Mouse (Mus musculus) midbrain, embryonic 14.5 days (tissue): Measurements from ENCODE around the gene Wdr13. TPM values are rescaled to one million over a fixed set of nuclear protein-coding genes. Genes with fewer than 3 reads are reported as not detected.
"Not testable (repeated sequence)": the region's sequence is repeated elsewhere in the genome, so short reads cannot be mapped to it uniquely, and the experiment has no call there.

Experiments used
- ATAC-seq: fragments of 200-750 bp; cut with Nextera tagmentation; 2 replicates; pipeline ENCODE4 v1.8.0; 2017; ENCODE audit warnings: moderate number of reproducible peaks, moderate library complexity; ENCODE audit not compliant: low FRiP score, low TSS enrichment
- DNase-seq: peaks from one replicate; pipeline ENCODE4 v3.0.0-alpha.2; 2015
- H3K27ac ChIP-seq: fragments of 300-500 bp; sonication (generic); replicated peaks from 2 replicates; pipeline ENCODE4 v1.5.1; 2014; ENCODE audit warnings: mild to moderate bottlenecking, low read depth, low read length, moderate library complexity
- H3K27me3 ChIP-seq: fragments of 300-500 bp; sonication (generic); 2 replicates; pipeline ENCODE4 v1.6.1; 2014; ENCODE audit warnings: low read length, control low read depth, mixed read lengths; ENCODE audit not compliant: control insufficient read depth, insufficient read depth
- H3K36me3 ChIP-seq: fragments of 300-500 bp; sonication (generic); 2 replicates; pipeline ENCODE4 v1.6.1; 2014; ENCODE audit warnings: low read length, control low read depth; ENCODE audit not compliant: control insufficient read depth, insufficient read depth
- H3K4me1 ChIP-seq: fragments of 300-500 bp; sonication (generic); 2 replicates; pipeline ENCODE4 v1.6.1; 2014; ENCODE audit warnings: mild to moderate bottlenecking, antibody characterized with exemption, low read length, control low read depth; ENCODE audit not compliant: control insufficient read depth, insufficient read depth
- H3K4me2 ChIP-seq: fragments of 300-500 bp; sonication (generic); 2 replicates; pipeline ENCODE4 v1.6.1; 2014; ENCODE audit warnings: mild to moderate bottlenecking, low read length, moderate library complexity
- H3K4me3 ChIP-seq: fragments of 300-500 bp; sonication (generic); replicated peaks from 2 replicates; pipeline ENCODE4 v1.5.1; 2014; ENCODE audit warnings: low read depth, low read length
- H3K9ac ChIP-seq: fragments of 300-500 bp; sonication (generic); replicated peaks from 2 replicates; pipeline ENCODE4 v1.6.1; 2014; ENCODE audit warnings: mild to moderate bottlenecking, low read length, moderate library complexity
- H3K9me3 ChIP-seq: fragments of 300-500 bp; sonication (generic); 2 replicates; pipeline ENCODE4 v1.6.1; 2016; ENCODE audit warnings: low read length, control low read depth, mixed read lengths; ENCODE audit not compliant: control insufficient read depth
- WGBS: fragments of 180-500 bp; shearing (Covaris S2); extraction: QIAGEN DNeasy Blood & Tissue Kit; methylation state at CpG from one replicate; pipeline ENCODE4 v1.1.7; 2014; 5-methylcytosine and 5-hydroxymethylcytosine counted together
- polyA plus RNA-seq: library from polyadenylated mRNA; unstranded; fragments of >200 nt; fragmentation: Nextera tagmentation; extraction: Ambion mirVana; gene quantifications from 2 replicates; pipeline ENCODE4 v1.2.1, GENCODE M21; 2014

The Wdr13 gene
- polyA plus RNA-seq, 1 experiment from 2014 or later, result 57.9 TPM

GRCm38 (mm10) chrX:8096068-8096786 is 36.5 kb downstream of the Wdr13 start:
- H3K27me3 ChIP-seq, H3K9ac ChIP-seq, H3K36me3 ChIP-seq, H3K27ac ChIP-seq, H3K4me1 ChIP-seq, H3K9me3 ChIP-seq, DNase-seq: not testable (repeated sequence)
- H3K4me2 ChIP-seq, result peak overlapping the region; percentile 50
- ATAC-seq, result peak; percentile 88
- peak overlapping the region; percentile 27 for H3K4me3 ChIP-seq
- 8% methylated on average over 24 of the region's 48 CpGs for WGBS

- Histone ChIP-seq H3K4me2 (peak overlapping the region; percentile 50), H3K9ac (no peak overlapping the region), H3K4me1 (0 out of 2 replicates have a peak, but pooled peaks cover 2% of the 10 kb centered on the region), H3K36me3 (no peaks in the 10 kb centered on the region), H3K27ac (no peak overlapping the region), H3K4me3 (peak overlapping the region; percentile 27), H3K9me3 (no peaks in the 10 kb centered on the region), H3K27me3 (no peaks in the 10 kb centered on the region)
- ATAC-seq (no peak), DNase-seq (no peak)
- 87% methylated on average over 10 of the region's 10 CpGs for WGBS
Measured at GRCm38 (mm10) chrX:8095546-8095945, 37.1 kb downstream of the Wdr13 start.

GRCm38 (mm10) chrX:8090954-8091347 is 41.7 kb downstream of the Wdr13 start:
- DNase-seq, H3K4me3 ChIP-seq, H3K9ac ChIP-seq, ATAC-seq, H3K27ac ChIP-seq, H3K9me3 ChIP-seq, H3K27me3 ChIP-seq, H3K4me2 ChIP-seq, H3K36me3 ChIP-seq, H3K4me1 ChIP-seq: not testable (repeated sequence)
- 88% methylated on average over 3 of the region's 5 CpGs for WGBS

- Histone ChIP-seq H3K9me3 (no peaks in the 10 kb centered on the region), H3K4me1 (no peaks in the 10 kb centered on the region), H3K4me3 (no peak within 1 kb of the TSS), H3K36me3 (no peaks in the 10 kb centered on the region), H3K27me3 (no peaks in the 10 kb centered on the region), H3K4me2 (no peak within 1 kb of the TSS), H3K9ac (no peak within 1 kb of the TSS), H3K27ac (no peak within 1 kb of the TSS)
- ATAC-seq (no peak), DNase-seq (no peak)
- WGBS, result 83% methylated on average over 14 of the region's 14 CpGs
Measured at GRCm38 (mm10) chrX:8090346-8090953, 42.2 kb downstream of the Wdr13 start, which contains the start of gene Was. Was (minus strand) TSS chrX:8090498.

- H3K27ac ChIP-seq, result no peak overlapping the region
- 94% methylated on average over 3 of the region's 3 CpGs for WGBS
- H3K4me2 ChIP-seq, result no peak overlapping the region
- H3K27me3 ChIP-seq, result no peaks in the 10 kb centered on the region
- DNase-seq (no peak), ATAC-seq (no peak)
- H3K4me1 ChIP-seq, result no peaks in the 10 kb centered on the region
- H3K36me3 ChIP-seq, result no peaks in the 10 kb centered on the region
- no peaks in the 10 kb centered on the region for H3K9me3 ChIP-seq
- no peak overlapping the region for H3K9ac ChIP-seq
- H3K4me3 ChIP-seq, result no peak overlapping the region
Measured at GRCm38 (mm10) chrX:8089746-8090145, 42.9 kb downstream of the Wdr13 start.

GRCm38 (mm10) chrX:8085611-8086010 is 47.1 kb downstream of the Wdr13 start:
- Histone ChIP-seq H3K9ac (no peak overlapping the region), H3K4me3 (no peak overlapping the region), H3K27ac (no peak overlapping the region), H3K4me1 (no peaks in the 10 kb centered on the region), H3K27me3 (no peaks in the 10 kb centered on the region), H3K36me3 (no peaks in the 10 kb centered on the region), H3K9me3 (no peaks in the 10 kb centered on the region), H3K4me2 (no peak overlapping the region)
- 88% methylated on average over 8 of the region's 8 CpGs for WGBS
- DNase-seq (no peak), ATAC-seq (no peak)

GRCm38 (mm10) chrX:8084771-8085259 is 47.9 kb downstream of the Wdr13 start:
- no peaks in the 10 kb centered on the region for H3K9me3 ChIP-seq
- no peak overlapping the region for H3K4me2 ChIP-seq
- no peak overlapping the region for H3K4me3 ChIP-seq
- 88% methylated on average over 6 of the region's 6 CpGs for WGBS
- no peak overlapping the region for H3K27ac ChIP-seq
- no peaks in the 10 kb centered on the region for H3K4me1 ChIP-seq
- H3K36me3 ChIP-seq, result no peaks in the 10 kb centered on the region
- no peaks in the 10 kb centered on the region for H3K27me3 ChIP-seq
- no peak for DNase-seq
- H3K9ac ChIP-seq, result no peak overlapping the region
- ATAC-seq, result no peak

GRCm38 (mm10) chrX:8075104-8075503 is 57.6 kb downstream of the Wdr13 start:
- no peaks in the 10 kb centered on the region for H3K4me1 ChIP-seq
- H3K9me3 ChIP-seq, result no peaks in the 10 kb centered on the region
- peak overlapping the region; percentile 79 for H3K27ac ChIP-seq
- peak overlapping the region; percentile 27; the same call in 1 of the 2 replicates for H3K9ac ChIP-seq
- peak overlapping the region; percentile 26 for H3K4me3 ChIP-seq
- 23% methylated on average over 3 of the region's 3 CpGs for WGBS
- peak overlapping the region; percentile 54 for H3K4me2 ChIP-seq
- no peaks in the 10 kb centered on the region for H3K27me3 ChIP-seq
- ATAC-seq (peak; percentile 26; the same call in 1 of the 2 replicates), DNase-seq (no peak)
- H3K36me3 ChIP-seq, result 0 out of 2 replicates have a peak, but pooled peaks cover 3% of the 10 kb centered on the region
